Comparison of ENCODE assay signal across 8 mouse cellular contexts in genomic region chr13:43398297-43399080, GRCm38 (mm10). TPM values are rescaled to one million over a fixed set of nuclear protein-coding genes. Genes with fewer than 3 reads are reported as not detected.
A peak's percentile ranks its signal among the peaks of the same experiment; 100 is the strongest.
DNase-seq lines count a peak whose midpoint lies in the region; ATAC-seq and TF ChIP-seq lines count a peak whose summit lies in the region.

Nol7 (plus strand) TSS chr13:43398390.

- peak within 1 kb of the TSS; percentile 64 for H3K4me2 ChIP-seq in heart, embryonic 15.5 days
- peak within 1 kb of the TSS; percentile 89 for H3K4me2 ChIP-seq in liver, embryonic 14.5 days (ENCODE audit: low read depth)
- H3K4me2 ChIP-seq in neural tube, embryonic 11.5 days (ENCODE audit: low read depth): peak within 1 kb of the TSS; percentile 71
- peak within 1 kb of the TSS; percentile 72 for H3K4me2 ChIP-seq in stomach, postnatal 0 days (replicated peaks; ENCODE audit: low read depth)

- peak; percentile 88 for DNase-seq in c-Kit-negative CD71-positive TER-119-positive erythroid progenitor cells, embryonic 14.5 days (ENCODE audit: low read depth, low spot score)
- DNase-seq in forebrain, embryonic 10.5 days (ENCODE audit: extremely low spot score, low spot score): peak; percentile 97
- peak; percentile 96 to 97 for DNase-seq in kidney, postnatal 25 days
- DNase-seq in liver, embryonic 14.5 days (ENCODE audit: low read depth in 3 of 3, low spot score in 3 of 3): peak; percentile 79 to 83 (median 82)
- DNase-seq in neural tube, embryonic 11.5 days (ENCODE audit: low spot score): peak; percentile 94
- peak; percentile 98 for DNase-seq in stomach, postnatal 0 days (ENCODE audit: low spot score)

- H3K27me3 ChIP-seq in forebrain, embryonic 10.5 days (ENCODE audit: poor library complexity, severe bottlenecking): no peaks in the 10 kb centered on the region
- no peaks in the 10 kb centered on the region for H3K27me3 ChIP-seq in heart, embryonic 15.5 days
- H3K27me3 ChIP-seq in liver, embryonic 14.5 days (ENCODE audit: control insufficient read depth, insufficient read depth, low read length): no peaks in the 10 kb centered on the region
- no peaks in the 10 kb centered on the region for H3K27me3 ChIP-seq in neural tube, embryonic 11.5 days (ENCODE audit: control insufficient read depth, insufficient read depth, low read length)
- H3K27me3 ChIP-seq in stomach, postnatal 0 days (ENCODE audit: control insufficient read depth, insufficient read depth, low read length): no peaks in the 10 kb centered on the region

- H3K4me1 ChIP-seq in forebrain, embryonic 10.5 days: peaks cover 12% of the 10 kb centered on the region
- peaks cover 7% of the 10 kb centered on the region for H3K4me1 ChIP-seq in heart, embryonic 15.5 days (replicated peaks)
- peaks cover 0 to 9% of the 10 kb centered on the region in 2 experiments; a peak in 3 of 4 replicates for H3K4me1 ChIP-seq in liver, embryonic 14.5 days (replicated peaks; ENCODE audit: control insufficient read depth in 2 of 2, insufficient read depth in 2 of 2, low read length in 1 of 2)
- H3K4me1 ChIP-seq in neural tube, embryonic 11.5 days (ENCODE audit: control insufficient read depth, insufficient read depth, low read length): no peaks in the 10 kb centered on the region
- H3K4me1 ChIP-seq in stomach, postnatal 0 days (replicated peaks; ENCODE audit: control insufficient read depth, insufficient read depth): no peaks in the 10 kb centered on the region

- H3K36me3 ChIP-seq in forebrain, embryonic 10.5 days (replicated peaks): peaks cover 76% of the 10 kb centered on the region
- H3K36me3 ChIP-seq in heart, embryonic 15.5 days: peaks cover 33% of the 10 kb centered on the region
- peaks cover 32% of the 10 kb centered on the region for H3K36me3 ChIP-seq in liver, embryonic 14.5 days (replicated peaks; ENCODE audit: control insufficient read depth, insufficient read depth, low read depth)
- peaks cover 4% of the 10 kb centered on the region; the same call in 1 of the 2 replicates for H3K36me3 ChIP-seq in neural tube, embryonic 11.5 days (ENCODE audit: control insufficient read depth, insufficient read depth, low read length)
- peaks cover 7% of the 10 kb centered on the region for H3K36me3 ChIP-seq in stomach, postnatal 0 days (ENCODE audit: control insufficient read depth, insufficient read depth, low read length)

- ATAC-seq in CD4-positive, CD25-positive, alpha-beta regulatory T cell, adult 4 months: peak; percentile 95
- ATAC-seq in heart, embryonic 15.5 days (replicated peaks; ENCODE audit: insufficient number of reproducible peaks, insufficient read depth, low FRiP score, low read depth): peak; percentile 91
- peak; percentile 97 for ATAC-seq in liver, embryonic 14.5 days (ENCODE audit: insufficient read depth)
- peak; percentile 92 for ATAC-seq in neural tube, embryonic 11.5 days (ENCODE audit: insufficient read depth, low FRiP score, low TSS enrichment)
- ATAC-seq in stomach, postnatal 0 days (ENCODE audit: low FRiP score, low TSS enrichment): peak; percentile 95

- peak; percentile 93 for TF ChIP-seq CTCF in liver, embryonic 14.5 days (IDR thresholded peaks at IDR 0.05; ENCODE audit: low read depth)
- TF ChIP-seq CTCF in stomach, postnatal 0 days (IDR thresholded peaks at IDR 0.05; ENCODE audit: low read depth): peak; percentile 89

- peaks cover 9% of the 10 kb centered on the region; the same call in 1 of the 2 replicates for H3K9me3 ChIP-seq in forebrain, embryonic 10.5 days
- no peaks in the 10 kb centered on the region for H3K9me3 ChIP-seq in heart, embryonic 15.5 days (replicated peaks)
- H3K9me3 ChIP-seq in liver, embryonic 14.5 days (ENCODE audit: control insufficient read depth, low read length): no peaks in the 10 kb centered on the region
- H3K9me3 ChIP-seq in neural tube, embryonic 11.5 days (ENCODE audit: control insufficient read depth, low read length): no peaks in the 10 kb centered on the region
- H3K9me3 ChIP-seq in stomach, postnatal 0 days (ENCODE audit: control insufficient read depth, low read length): no peaks in the 10 kb centered on the region

- H3K4me3 ChIP-seq in forebrain, embryonic 10.5 days: peak within 1 kb of the TSS; percentile 90
- peak within 1 kb of the TSS; percentile 88 for H3K4me3 ChIP-seq in heart, embryonic 15.5 days
- H3K4me3 ChIP-seq in liver, embryonic 14.5 days (ENCODE audit: insufficient read depth in 1 of 2, low read depth in 2 of 2, low read length in 2 of 2): peak within 1 kb of the TSS; percentile 62 to 94
- H3K4me3 ChIP-seq in neural tube, embryonic 11.5 days (ENCODE audit: low read depth, low read length): peak within 1 kb of the TSS; percentile 63
- peak within 1 kb of the TSS; percentile 83 for H3K4me3 ChIP-seq in stomach, postnatal 0 days (ENCODE audit: low read depth, low read length)

- 1% methylated on average over 72 of the region's 72 CpGs for WGBS in forebrain, embryonic 10.5 days
- under 1% methylated on average over 72 of the region's 72 CpGs for WGBS in heart, embryonic 15.5 days
- WGBS in liver, embryonic 14.5 days (ENCODE audit: insufficient replicate concordance): under 1% methylated on average over 71 of the region's 72 CpGs
- WGBS in neural tube, embryonic 11.5 days: 1% methylated on average over 71 of the region's 72 CpGs
- 1% methylated on average over 70 of the region's 72 CpGs for WGBS in stomach, postnatal 0 days

- H3K9ac ChIP-seq in heart, embryonic 15.5 days: peak within 1 kb of the TSS; percentile 87
- peak within 1 kb of the TSS; percentile 69 for H3K9ac ChIP-seq in liver, embryonic 14.5 days (replicated peaks)
- peak within 1 kb of the TSS; percentile 71 for H3K9ac ChIP-seq in neural tube, embryonic 11.5 days (ENCODE audit: low read length)
- peak within 1 kb of the TSS; percentile 86 for H3K9ac ChIP-seq in stomach, postnatal 0 days (ENCODE audit: low read length)

- no peak for TF ChIP-seq EP300 in liver, embryonic 14.5 days (IDR thresholded peaks at IDR 0.05; ENCODE audit: low read depth)
- TF ChIP-seq EP300 in stomach, postnatal 0 days (optimal IDR thresholded peaks at IDR 0.05): no peak

- H3K27ac ChIP-seq in forebrain, embryonic 10.5 days: peak within 1 kb of the TSS; percentile 99
- peak within 1 kb of the TSS; percentile 98 for H3K27ac ChIP-seq in heart, embryonic 15.5 days
- H3K27ac ChIP-seq in liver, embryonic 14.5 days: peak within 1 kb of the TSS; percentile 1
- peak within 1 kb of the TSS; percentile 79 for H3K27ac ChIP-seq in neural tube, embryonic 11.5 days (ENCODE audit: low read depth, low read length)
- peak within 1 kb of the TSS; percentile 95 for H3K27ac ChIP-seq in stomach, postnatal 0 days (replicated peaks)

RNA-seq across cellular contexts. Expression of gene Nol7, which starts in this region (rescaled TPM):
- polyA plus RNA-seq in CD4-positive, CD25-positive, alpha-beta regulatory T cell, adult 4 months (2017; shearing (Covaris generic)): 100 to 1,000 TPM; 126 to 136 TPM
- 177 and 181 TPM in 2 replicates for polyA plus RNA-seq in forebrain, embryonic 10.5 days (2016; fragmentation: Nextera tagmentation; extraction: Ambion mirVana)
- polyA plus RNA-seq in heart, embryonic 15.5 days (2015; fragmentation: Nextera tagmentation; extraction: Ambion mirVana): 120 and 133 TPM in 2 replicates
- 37.2 and 84.2 TPM in 2 replicates for polyA plus RNA-seq in liver, embryonic 14.5 days (2012; rRNA removed)
- 123 and 125 TPM in 2 replicates for polyA plus RNA-seq in liver, embryonic 14.5 days (2014; fragmentation: Nextera tagmentation; extraction: Ambion mirVana)
- polyA plus RNA-seq in neural tube, embryonic 11.5 days (2014; fragmentation: Nextera tagmentation; extraction: Ambion mirVana): 172 and 184 TPM in 2 replicates
- 118 and 119 TPM in 2 replicates for polyA plus RNA-seq in stomach, postnatal 0 days (2015; fragmentation: Nextera tagmentation; extraction: Ambion mirVana)

Comparison
In these comparisons a context has a peak if more than half of its experiments do, and no peak if none do; other contexts are left out.
1. Peak in every context shown above with its lines: DNase-seq, ATAC-seq, H3K4me3 ChIP-seq and H3K27ac ChIP-seq.
2. H3K27ac ChIP-seq: peak in every context shown above with its lines; median percentile 99 in forebrain, embryonic 10.5 days; 98 in heart, embryonic 15.5 days; 95 in stomach, postnatal 0 days; 79 in neural tube, embryonic 11.5 days; 1 in liver, embryonic 14.5 days.